Mouse (Mus musculus) spleen, adult 2 months (tissue): ENCODE measurements around the gene Taf6. TPM values are rescaled to one million over a fixed set of nuclear protein-coding genes. Genes with fewer than 3 reads are reported as not detected.
A peak's percentile ranks its signal among the peaks of the same experiment; 100 is the strongest.

Experiments used
- DNase-seq, 2 experiments: peaks; one replicate each; pipeline versions ENCODE4 v3.0.0 to v3.0.0-alpha.2; 2012 to 2021; ENCODE audit warnings: low spot score in 2 of 2, low read depth in 1 of 2
- H3K27ac ChIP-seq: fragments of 200-500 bp; 2 replicates; pipeline ENCODE4 v1.5.1; 2012; ENCODE audit warnings: low read length, inconsistent platforms; ENCODE audit not compliant: insufficient read depth
- H3K27me3 ChIP-seq: fragments of 200-500 bp; 2 replicates; pipeline ENCODE4 v1.6.1; 2012; ENCODE audit warnings: mild to moderate bottlenecking, moderate library complexity, low read length, inconsistent platforms; ENCODE audit not compliant: control insufficient read depth, insufficient read depth
- H3K36me3 ChIP-seq: fragments of 200-500 bp; 2 replicates; pipeline ENCODE4 v1.6.1; 2012; ENCODE audit warnings: mild to moderate bottlenecking, low read length, inconsistent platforms; ENCODE audit not compliant: control insufficient read depth, insufficient read depth
- H3K4me1 ChIP-seq: fragments of 200-500 bp; 2 replicates; pipeline ENCODE4 v1.6.1; 2011; ENCODE audit warnings: inconsistent platforms; ENCODE audit not compliant: control insufficient read depth, insufficient read depth, insufficient read length
- H3K4me3 ChIP-seq: fragments of 200-500 bp; 2 replicates; pipeline ENCODE4 v1.5.1; 2011; ENCODE audit warnings: mild to moderate bottlenecking, inconsistent platforms; ENCODE audit not compliant: insufficient read depth, insufficient read length; ENCODE audit errors: extremely low read depth
- CTCF ChIP-seq: fragments of 200-500 bp; IDR thresholded peaks from 2 replicates; pipeline ENCODE4 v1.5.1; 2011; ENCODE audit warnings: mild to moderate bottlenecking, inconsistent platforms; ENCODE audit not compliant: insufficient read depth, insufficient read length, insufficient replicate concordance; ENCODE audit errors: extremely low read depth
- POLR2A ChIP-seq: fragments of 200-500 bp; IDR thresholded peaks from 2 replicates; pipeline ENCODE4 v1.6.1; 2011; ENCODE audit warnings: low read depth, low read length, inconsistent platforms
- WGBS: fragments of 180-500 bp; shearing (Covaris S2); methylation state at CpG from one replicate; pipeline ENCODE4 v1.1.7; 2018; 5-methylcytosine and 5-hydroxymethylcytosine counted together
- polyA plus RNA-seq: library from polyadenylated mRNA; depleted of rRNA; stranded (reverse); fragments of >200 nt; gene quantifications from 2 replicates; pipeline ENCODE4 v1.2.3, GENCODE M21; 2012

Gene Taf6
- polyA plus RNA-seq, 1 experiment: 38.6 TPM

- peaks cover 19% of the 10 kb centered on the region for H3K36me3 ChIP-seq
- WGBS: under 1% methylated on average over 54 of the region's 54 CpGs
- H3K4me1 ChIP-seq: no peaks in the 10 kb centered on the region
- peak within 1 kb of the TSS; percentile 92 for H3K4me3 ChIP-seq
- H3K27ac ChIP-seq: peak within 1 kb of the TSS; percentile 94
- TF ChIP-seq POLR2A: peak; percentile 29; the same call in 1 of the 2 replicates
- no peak for TF ChIP-seq CTCF
- H3K27me3 ChIP-seq: no peaks in the 10 kb centered on the region
- DNase-seq: peak; percentile 92 to 93
These were observed 15.4 kb downstream of the Taf6 start, which contains the start of the genes Ap4m1 and Mcm7 for GRCm38 (mm10) chr5:138171695-138172491. Gene Ap4m1, plus strand, starts transcription at chr5:138172002. Gene Mcm7, minus strand, starts transcription at chr5:138172422.

GRCm38 (mm10) chr5:138170936-138171561, 16.2 kb downstream of the Taf6 start:
- peak overlapping the region; percentile 92 for H3K4me3 ChIP-seq
- peak overlapping the region; percentile 94 for H3K27ac ChIP-seq
- WGBS: under 1% methylated on average over 47 of the region's 47 CpGs
- TF ChIP-seq POLR2A (no peak; the same call in 1 of the 2 replicates), CTCF (0 out of 2 replicates have a peak, but pooled peaks have one; percentile 0)
- no peaks in the 10 kb centered on the region for H3K27me3 ChIP-seq
- H3K4me1 ChIP-seq: no peaks in the 10 kb centered on the region
- peaks cover 25% of the 10 kb centered on the region for H3K36me3 ChIP-seq
- DNase-seq: peak; percentile 90 to 93

- no peak for DNase-seq
- no peaks in the 10 kb centered on the region for H3K27me3 ChIP-seq
- peaks cover 39% of the 10 kb centered on the region for H3K36me3 ChIP-seq
- H3K4me3 ChIP-seq: no peak overlapping the region
- no peak overlapping the region for H3K27ac ChIP-seq
- H3K4me1 ChIP-seq: peaks cover 3% of the 10 kb centered on the region; the same call in 1 of the 2 replicates
- 97% methylated on average over 8 of the region's 8 CpGs for WGBS
- TF ChIP-seq POLR2A (no peak), CTCF (no peak)
These were observed 21.7 kb downstream of the Taf6 start for GRCm38 (mm10) chr5:138165594-138165993.

- TF ChIP-seq CTCF (no peak), POLR2A (no peak)
- H3K36me3 ChIP-seq: peaks cover 39% of the 10 kb centered on the region
- no peak overlapping the region for H3K4me3 ChIP-seq
- H3K4me1 ChIP-seq: peaks cover 3% of the 10 kb centered on the region; the same call in 1 of the 2 replicates
- no peaks in the 10 kb centered on the region for H3K27me3 ChIP-seq
- no peak for DNase-seq
- WGBS: 91% methylated on average over 10 of the region's 10 CpGs
- H3K27ac ChIP-seq: no peak overlapping the region
These were observed 23.6 kb downstream of the Taf6 start for GRCm38 (mm10) chr5:138163610-138164009.

GRCm38 (mm10) chr5:138163046-138163445, 24.2 kb downstream of the Taf6 start:
- Histone ChIP-seq H3K27me3 (no peaks in the 10 kb centered on the region), H3K4me1 (peaks cover 3% of the 10 kb centered on the region; the same call in 1 of the 2 replicates), H3K27ac (no peak overlapping the region), H3K36me3 (peaks cover 36% of the 10 kb centered on the region), H3K4me3 (no peak overlapping the region)
- DNase-seq: no peak
- 81% methylated on average over 6 of the region's 6 CpGs for WGBS
- no peak for TF ChIP-seq POLR2A
- no peak for TF ChIP-seq CTCF

GRCm38 (mm10) chr5:138160842-138161665, 26.2 kb downstream of the Taf6 start, which contains the start of gene Cops6:
Gene Cops6, plus strand, starts transcription at chr5:138161071.
- H3K4me3 ChIP-seq: peak within 1 kb of the TSS; percentile 87
- no peaks in the 10 kb centered on the region for H3K27me3 ChIP-seq
- DNase-seq: peak; percentile 83 to 95
- H3K4me1 ChIP-seq: peaks cover 3% of the 10 kb centered on the region; the same call in 1 of the 2 replicates
- peak within 1 kb of the TSS; percentile 21; the same call in 1 of the 2 replicates for H3K27ac ChIP-seq
- WGBS: under 1% methylated on average over 42 of the region's 42 CpGs
- TF ChIP-seq CTCF: no peak
- peak; percentile 58 for TF ChIP-seq POLR2A
- peaks cover 17% of the 10 kb centered on the region for H3K36me3 ChIP-seq
